Mouse (Mus musculus) neural tube, embryonic 14.5 days (tissue): Measurements from ENCODE around the gene Nr4a1. TPM values are rescaled to one million over a fixed set of nuclear protein-coding genes. Genes with fewer than 3 reads are reported as not detected.
A peak's percentile ranks its signal among the peaks of the same experiment; 100 is the strongest.

Experiments used
- ATAC-seq: fragments of 200-750 bp; cut with Nextera tagmentation; 2 replicates; pipeline ENCODE4 v1.8.0; 2017; ENCODE audit warnings: low read depth, mild to moderate bottlenecking, moderate TSS enrichment, moderate library complexity
- H3K27ac ChIP-seq: fragments of 300-500 bp; sonication (generic); 2 replicates; pipeline ENCODE4 v1.5.1; 2014; ENCODE audit warnings: low read depth, mild to moderate bottlenecking, control low read depth, low read length, moderate library complexity, mixed read lengths
- H3K27me3 ChIP-seq: fragments of 300-500 bp; sonication (generic); 2 replicates; pipeline ENCODE4 v1.6.1; 2014; ENCODE audit warnings: low read length; ENCODE audit not compliant: control insufficient read depth, insufficient read depth
- H3K36me3 ChIP-seq: fragments of 300-500 bp; sonication (generic); 2 replicates; pipeline ENCODE4 v1.6.1; 2014; ENCODE audit warnings: low read length, mixed read lengths; ENCODE audit not compliant: control insufficient read depth, insufficient read depth
- H3K4me1 ChIP-seq: fragments of 300-500 bp; sonication (generic); 2 replicates; pipeline ENCODE4 v1.6.1; 2014; ENCODE audit warnings: low read length; ENCODE audit not compliant: control insufficient read depth, insufficient read depth
- H3K4me2 ChIP-seq: fragments of 300-500 bp; sonication (generic); 2 replicates; pipeline ENCODE4 v1.6.1; 2014; ENCODE audit warnings: mild to moderate bottlenecking, low read depth, low read length, control low read depth
- H3K4me3 ChIP-seq: fragments of 300-500 bp; sonication (generic); 2 replicates; pipeline ENCODE4 v1.5.1; 2014; ENCODE audit warnings: low read depth, low read length, control low read depth, mixed read lengths
- H3K9ac ChIP-seq: fragments of 300-500 bp; sonication (generic); replicated peaks from 2 replicates; pipeline ENCODE4 v1.6.1; 2014; ENCODE audit warnings: low read depth, mild to moderate bottlenecking, control low read depth, low read length, mixed read lengths
- H3K9me3 ChIP-seq: fragments of 300-500 bp; sonication (generic); 2 replicates; pipeline ENCODE4 v1.6.1; 2016; ENCODE audit warnings: low read length; ENCODE audit not compliant: control insufficient read depth
- WGBS: fragments of 180-500 bp; shearing (Covaris S2); extraction: QIAGEN DNeasy Blood & Tissue Kit; methylation state at CpG from one replicate; pipeline ENCODE4 v1.1.7; 2014; 5-methylcytosine and 5-hydroxymethylcytosine counted together
- polyA plus RNA-seq: library from polyadenylated mRNA; unstranded; fragments of >200 nt; fragmentation: Nextera tagmentation; extraction: Ambion mirVana; gene quantifications from 2 replicates; pipeline ENCODE4 v1.2.1, GENCODE M21; 2014

Nr4a1 gene
- polyA plus RNA-seq, 1 experiment from 2014 or later: 5.3 TPM

GRCm38 (mm10) chr15:101230995-101231647 is 22.9 kb upstream of the Nr4a1 start:
- Histone ChIP-seq H3K27ac (no peak overlapping the region), H3K9ac (no peak overlapping the region), H3K36me3 (no peaks in the 10 kb centered on the region), H3K4me2 (peak overlapping the region; percentile 43), H3K4me1 (no peaks in the 10 kb centered on the region), H3K4me3 (no peak overlapping the region), H3K27me3 (no peaks in the 10 kb centered on the region), H3K9me3 (no peaks in the 10 kb centered on the region)
- no peak for ATAC-seq
- 82% methylated on average over 20 of the region's 23 CpGs for WGBS

DNA sequence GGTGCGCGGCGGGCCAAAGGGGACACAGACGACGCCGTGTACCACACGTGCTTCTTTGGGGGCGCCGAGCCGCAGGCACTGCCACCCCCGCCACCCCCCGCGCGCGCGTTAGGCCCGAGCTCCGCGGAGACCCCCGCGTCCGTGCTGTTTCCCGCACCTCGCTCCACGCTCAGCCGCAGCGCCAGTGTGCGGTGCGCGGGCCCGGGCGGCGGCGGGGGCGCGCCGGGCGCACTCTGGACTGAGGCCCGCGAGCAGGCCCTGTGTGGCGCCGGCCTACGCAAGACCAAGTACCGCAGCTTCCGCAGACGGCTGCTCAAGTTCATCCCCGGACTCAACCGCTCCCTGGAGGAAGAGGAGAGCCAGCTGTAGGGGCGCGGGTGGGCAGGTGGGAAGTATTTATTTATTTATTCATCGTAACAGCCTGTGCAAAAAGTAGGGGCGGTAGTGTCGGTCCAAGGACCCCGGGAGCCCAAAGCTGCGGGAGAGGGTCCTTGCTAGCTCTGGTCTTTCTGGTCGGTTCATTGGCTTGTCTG is 22.4 kb upstream of the Nr4a1 start:
- Histone ChIP-seq H3K27me3 (no peaks in the 10 kb centered on the region), H3K4me3 (no peak overlapping the region), H3K9ac (no peak overlapping the region), H3K36me3 (no peaks in the 10 kb centered on the region), H3K4me2 (peak overlapping the region; percentile 43), H3K4me1 (no peaks in the 10 kb centered on the region), H3K9me3 (no peaks in the 10 kb centered on the region), H3K27ac (no peak overlapping the region)
- 52% methylated on average over 52 of the region's 56 CpGs for WGBS
- ATAC-seq: no peak

GRCm38 (mm10) chr15:101232607-101233006 is 21.5 kb upstream of the Nr4a1 start:
- ATAC-seq: no peak
- 74% methylated on average over 4 of the region's 4 CpGs for WGBS

DNA sequence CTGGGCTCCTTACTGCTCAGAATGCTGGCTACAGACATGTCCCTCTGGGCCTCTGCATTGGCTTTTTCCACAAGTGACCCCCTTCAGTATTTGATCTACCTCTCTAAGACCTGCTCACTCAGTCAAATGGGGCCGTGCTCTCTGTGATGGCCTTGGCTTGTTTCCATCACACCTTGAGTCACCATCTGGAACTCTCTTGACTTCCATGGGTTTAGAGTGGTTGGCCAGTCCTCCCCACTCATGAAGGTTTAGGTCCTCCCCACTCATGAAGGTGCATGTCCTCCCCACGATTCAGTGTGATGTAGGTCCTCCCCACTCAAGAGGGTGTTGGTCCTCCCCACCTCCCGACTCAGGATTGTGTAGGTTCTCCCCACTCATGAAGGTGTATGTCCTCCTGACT is 20.9 kb upstream of the Nr4a1 start:
- ATAC-seq: no peak
- WGBS: 88% methylated on average over 3 of the region's 3 CpGs

More at GRCm38 (mm10) chr15:101232607-101233006, 21.5 kb upstream of the Nr4a1 start:
- Histone ChIP-seq H3K27me3 (no peaks in the 10 kb centered on the region), H3K9me3 (no peaks in the 10 kb centered on the region), H3K4me1 (no peaks in the 10 kb centered on the region), H3K4me3 (no peak overlapping the region), H3K36me3 (no peaks in the 10 kb centered on the region), H3K9ac (no peak overlapping the region), H3K4me2 (no peak overlapping the region), H3K27ac (no peak overlapping the region)

DNA sequence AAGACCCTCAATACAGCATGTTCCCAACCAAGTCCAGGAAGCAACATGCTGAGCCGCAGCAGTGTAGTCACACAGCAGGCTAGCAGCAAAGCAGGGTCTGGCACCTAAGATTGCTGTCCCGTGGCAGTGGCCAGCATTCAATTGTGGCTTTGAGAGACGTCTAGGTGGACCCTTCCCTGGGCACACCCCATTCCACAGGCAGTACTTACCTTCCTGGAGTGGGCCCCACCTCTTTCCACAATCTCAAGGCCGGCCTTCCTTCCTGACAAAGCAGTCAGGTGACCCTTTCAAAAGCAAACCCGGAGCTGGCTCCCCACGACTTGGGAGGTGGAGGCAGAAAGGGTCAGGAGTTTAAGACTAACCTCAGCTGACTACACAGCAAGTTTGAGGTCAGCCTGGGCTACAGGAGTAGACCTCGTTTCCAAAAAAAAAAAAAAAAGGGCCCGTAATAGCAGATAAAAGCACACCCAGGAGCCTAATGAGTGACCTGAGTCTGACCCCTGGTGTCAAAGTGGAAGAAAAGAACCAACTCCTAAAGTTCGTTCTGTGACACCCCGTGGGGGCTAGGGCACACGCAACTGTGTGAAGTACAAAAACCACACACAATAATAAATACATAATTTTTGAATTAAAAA is 20.3 kb upstream of the Nr4a1 start:
- no peaks in the 10 kb centered on the region for H3K4me1 ChIP-seq
- 17% methylated on average over 11 of the region's 11 CpGs for WGBS
- no peak overlapping the region for H3K27ac ChIP-seq
- H3K4me3 ChIP-seq: no peak overlapping the region
- H3K9me3 ChIP-seq: no peaks in the 10 kb centered on the region
- H3K27me3 ChIP-seq: no peaks in the 10 kb centered on the region
- no peak for ATAC-seq
- H3K36me3 ChIP-seq: no peaks in the 10 kb centered on the region
- H3K9ac ChIP-seq: no peak overlapping the region
- H3K4me2 ChIP-seq: no peak overlapping the region

More for the DNA sequence above, 20.9 kb upstream of the Nr4a1 start:
- H3K4me2 ChIP-seq: no peak overlapping the region
- H3K27me3 ChIP-seq: no peaks in the 10 kb centered on the region
- H3K4me3 ChIP-seq: no peak overlapping the region
- no peak overlapping the region for H3K27ac ChIP-seq
- H3K36me3 ChIP-seq: no peaks in the 10 kb centered on the region
- no peaks in the 10 kb centered on the region for H3K4me1 ChIP-seq
- H3K9me3 ChIP-seq: no peaks in the 10 kb centered on the region
- no peak overlapping the region for H3K9ac ChIP-seq

DNA sequence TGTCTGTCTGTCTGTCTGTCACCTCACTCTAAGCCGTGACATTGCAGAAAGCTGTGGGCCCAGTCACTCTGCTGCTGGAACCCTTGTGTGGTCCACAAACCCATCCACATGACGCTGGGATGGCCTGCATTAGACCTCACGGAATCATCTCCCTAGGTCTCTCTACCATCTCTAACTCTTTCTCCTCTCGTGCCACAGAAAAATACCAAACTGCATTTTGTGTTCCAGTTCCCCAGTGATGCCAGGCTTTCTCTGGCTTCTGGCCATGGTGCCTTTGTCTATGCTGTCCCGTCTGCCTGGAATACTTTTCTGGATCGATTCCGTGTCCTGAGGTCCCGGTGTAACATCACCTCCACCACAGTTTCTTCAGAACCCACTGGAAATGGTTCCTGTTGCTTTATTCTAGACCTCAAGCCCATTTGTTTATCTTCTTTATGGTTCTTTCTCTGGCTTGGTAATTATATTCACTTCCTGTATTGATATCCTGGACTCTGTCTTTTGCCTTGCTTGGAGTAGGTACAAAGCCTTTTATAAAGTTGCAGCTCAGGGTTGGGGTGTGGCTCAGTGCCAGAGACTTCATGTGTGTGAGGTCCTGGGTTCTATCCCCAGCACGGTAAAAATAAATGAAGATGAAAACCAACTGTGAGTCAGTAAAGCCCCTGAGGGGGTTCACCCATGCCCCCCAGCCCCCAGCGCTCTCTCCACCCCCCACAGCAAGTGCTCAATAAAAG is 19.3 kb upstream of the Nr4a1 start:
- no peaks in the 10 kb centered on the region for H3K9me3 ChIP-seq
- H3K27ac ChIP-seq: no peak overlapping the region
- no peak for ATAC-seq
- H3K36me3 ChIP-seq: no peaks in the 10 kb centered on the region
- no peak overlapping the region for H3K4me3 ChIP-seq
- H3K4me2 ChIP-seq: no peak overlapping the region
- WGBS: 56% methylated on average over 10 of the region's 10 CpGs
- no peak overlapping the region for H3K9ac ChIP-seq
- no peaks in the 10 kb centered on the region for H3K27me3 ChIP-seq
- H3K4me1 ChIP-seq: no peaks in the 10 kb centered on the region

DNA sequence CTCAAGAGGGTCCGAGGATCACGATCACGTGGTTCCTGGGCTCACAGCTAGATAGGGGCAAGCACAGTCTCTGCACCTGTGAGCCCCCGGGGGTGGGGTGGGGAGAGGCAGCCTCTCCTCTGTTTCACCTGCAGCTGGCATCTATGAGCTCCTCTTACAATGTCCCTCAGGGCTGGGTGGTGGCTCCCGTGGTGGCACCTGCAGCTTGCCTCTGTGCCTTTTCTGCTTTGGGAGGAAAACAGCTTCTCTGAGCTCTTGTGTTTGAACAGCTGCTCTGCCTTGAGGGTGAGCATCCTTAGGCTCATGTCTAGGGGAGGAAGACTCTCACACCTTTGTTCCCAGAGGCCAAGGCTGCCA is 18.7 kb upstream of the Nr4a1 start:
- Histone ChIP-seq H3K36me3 (no peaks in the 10 kb centered on the region), H3K4me2 (no peak overlapping the region), H3K4me3 (no peak overlapping the region), H3K27ac (no peak overlapping the region), H3K9ac (no peak overlapping the region), H3K9me3 (no peaks in the 10 kb centered on the region), H3K4me1 (no peaks in the 10 kb centered on the region), H3K27me3 (no peaks in the 10 kb centered on the region)
- WGBS: 28% methylated on average over 5 of the region's 5 CpGs
- ATAC-seq: no peak

- Histone ChIP-seq H3K9me3 (no peaks in the 10 kb centered on the region), H3K27me3 (no peaks in the 10 kb centered on the region), H3K4me3 (no peak overlapping the region), H3K36me3 (no peaks in the 10 kb centered on the region), H3K4me2 (no peak overlapping the region), H3K4me1 (no peaks in the 10 kb centered on the region), H3K9ac (no peak overlapping the region), H3K27ac (no peak overlapping the region)
- no peak for ATAC-seq
- WGBS: 27% methylated on average over 12 of the region's 12 CpGs
Observed at GRCm38 (mm10) chr15:101235728-101236327, 18.2 kb upstream of the Nr4a1 start.

- Histone ChIP-seq H3K4me2 (no peak overlapping the region), H3K4me1 (no peaks in the 10 kb centered on the region), H3K27ac (no peak overlapping the region), H3K9ac (no peak overlapping the region), H3K36me3 (no peaks in the 10 kb centered on the region), H3K27me3 (no peaks in the 10 kb centered on the region), H3K9me3 (no peaks in the 10 kb centered on the region), H3K4me3 (no peak overlapping the region)
- no peak for ATAC-seq
- WGBS: 9% methylated on average over 3 of the region's 3 CpGs
Observed at GRCm38 (mm10) chr15:101236878-101237277, 17.2 kb upstream of the Nr4a1 start.
